Mouse (Mus musculus): ENCODE results near the gene Gm17654. TPM values are rescaled to one million over a fixed set of nuclear protein-coding genes. Genes with fewer than 3 reads are reported as not detected.
"Not testable (repeated sequence)": the region's sequence is repeated elsewhere in the genome, so short reads cannot be mapped to it uniquely, and the experiment has no call there.

The Gm17654 gene
- polyA plus RNA-seq, 1 experiment from 2014 or later: not detected

DNA sequence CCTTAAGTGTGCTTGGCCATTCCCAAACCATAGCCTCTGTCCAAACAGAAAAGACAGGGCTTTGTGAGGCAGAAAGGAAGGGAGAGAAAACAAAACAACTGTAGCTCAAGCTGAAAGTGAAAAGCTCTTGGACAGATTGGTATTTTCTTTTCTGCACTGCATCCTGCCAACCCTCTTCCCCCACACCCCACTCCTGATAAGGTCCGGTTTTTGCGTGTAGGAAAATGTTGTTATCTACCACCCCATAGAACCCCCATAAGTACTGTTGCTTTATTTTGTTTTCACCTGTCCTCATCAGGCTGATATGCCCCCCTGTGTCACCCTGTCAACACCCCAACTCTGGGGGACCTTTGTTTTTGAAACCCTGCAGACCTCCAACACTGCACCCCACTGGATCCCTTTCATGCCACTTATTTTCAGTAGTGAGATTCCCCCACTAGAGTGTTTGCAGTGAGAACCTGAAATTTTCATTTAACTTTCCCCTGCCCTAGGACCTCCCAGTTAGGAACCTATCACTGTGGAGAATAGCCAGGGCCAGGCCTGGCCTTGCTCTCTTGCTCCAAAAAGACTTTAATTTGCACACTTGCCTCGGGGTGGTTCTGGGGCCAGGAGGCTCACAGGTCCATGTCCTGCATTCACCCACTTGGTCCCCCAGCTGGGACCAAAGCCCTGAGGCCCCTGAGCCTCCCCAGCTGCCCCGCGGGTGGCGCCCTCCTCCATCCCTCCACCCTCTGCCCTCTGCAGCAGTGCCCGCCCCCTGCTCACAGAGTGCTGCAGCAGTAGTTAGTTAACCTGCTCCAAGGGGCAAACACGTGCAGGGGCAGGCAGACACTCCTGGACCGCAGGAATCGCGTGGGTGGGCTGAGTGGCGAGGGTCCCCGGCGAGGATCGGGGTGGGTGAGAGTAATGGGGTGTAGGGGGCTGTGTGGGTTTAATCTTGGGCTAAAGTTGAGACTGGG, 47.6 kb downstream of the Gm17654 start:
- H3K27me3 ChIP-seq (ENCODE audit: control insufficient read depth, insufficient read depth, low read length); ATAC-seq (replicated peaks; ENCODE audit: insufficient number of reproducible peaks, low FRiP score, low TSS enrichment); H3K9me3 ChIP-seq (replicated peaks; ENCODE audit: control insufficient read depth, low read length); H3K4me2 ChIP-seq; H3K9ac ChIP-seq (ENCODE audit: low read depth, low read length); H3K4me3 ChIP-seq (ENCODE audit: low read depth, low read length); H3K36me3 ChIP-seq (ENCODE audit: control insufficient read depth, insufficient read depth, low read length); H3K27ac ChIP-seq (ENCODE audit: low read depth, low read length); H3K4me1 ChIP-seq (ENCODE audit: control insufficient read depth, insufficient read depth, low read length): not testable (repeated sequence)
- WGBS (ENCODE audit: insufficient replicate concordance): 30% methylated on average over 10 of the region's 15 CpGs

Other genes with a start within 250 kb of the Gm17654 start
- gene 1700001F09Rik, start 231.3 kb downstream of the Gm17654 start, polyA plus RNA-seq (2014; fragmentation: Nextera tagmentation; extraction: Ambion mirVana): not detected in 2 replicates
- gene Gm8138, start 162.8 kb downstream of the Gm17654 start, polyA plus RNA-seq (2014; fragmentation: Nextera tagmentation; extraction: Ambion mirVana): not detected in 2 replicates
- not detected in 2 replicates for gene Gm5799, start 35.6 kb downstream of the Gm17654 start, polyA plus RNA-seq (2014; fragmentation: Nextera tagmentation; extraction: Ambion mirVana)
- gene Gm10375, start 28.9 kb upstream of the Gm17654 start, polyA plus RNA-seq (2014; fragmentation: Nextera tagmentation; extraction: Ambion mirVana): not detected in 2 replicates
- gene Gm8165, start 98.1 kb upstream of the Gm17654 start, polyA plus RNA-seq (2014; fragmentation: Nextera tagmentation; extraction: Ambion mirVana): not detected in 2 replicates
- gene Gm7324, start 118.7 kb upstream of the Gm17654 start, polyA plus RNA-seq (2014; fragmentation: Nextera tagmentation; extraction: Ambion mirVana): 1.2 TPM in 2 replicates
- not detected in 2 replicates for gene Gm16506, start 148.3 kb upstream of the Gm17654 start, polyA plus RNA-seq (2014; fragmentation: Nextera tagmentation; extraction: Ambion mirVana)
- not detected in 2 replicates for gene Gm6526, start 168.7 kb upstream of the Gm17654 start, polyA plus RNA-seq (2014; fragmentation: Nextera tagmentation; extraction: Ambion mirVana)
- gene Gm8180, start 205.6 kb upstream of the Gm17654 start, polyA plus RNA-seq (2014; fragmentation: Nextera tagmentation; extraction: Ambion mirVana): not detected in 2 replicates